Mouse (Mus musculus) kidney, postnatal 10 days (tissue): Measurements from ENCODE around the gene Adam19.
"Not testable (repeated sequence)": the region's sequence is repeated elsewhere in the genome, so short reads cannot be mapped to it uniquely, and the experiment has no call there.

Source experiments
- DNase-seq: peaks from one replicate; pipeline ENCODE4 v3.0.0; 2021; ENCODE audit warnings: mixed read lengths

The Adam19 gene

DNA sequence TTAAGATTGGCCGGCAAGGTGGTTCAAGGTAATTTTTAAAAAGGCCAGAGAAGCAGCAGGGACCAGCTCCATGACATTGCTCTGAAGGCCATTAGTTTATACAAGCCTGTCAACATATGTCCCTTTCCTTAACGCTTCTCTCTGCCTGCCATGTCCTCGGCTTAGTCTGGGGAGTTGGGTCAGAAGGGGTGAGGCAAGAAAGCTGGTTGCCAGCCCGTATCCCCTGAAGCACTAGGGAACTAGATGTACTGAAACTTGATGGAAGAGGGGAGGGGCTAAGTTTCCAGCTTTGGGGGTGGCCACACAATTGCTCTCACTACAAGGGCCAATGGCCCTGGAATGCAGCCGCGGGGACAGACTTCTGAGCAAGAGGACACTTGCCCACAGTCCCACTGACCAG, 87.5 kb downstream of the Adam19 start:
- no peak for DNase-seq

DNA sequence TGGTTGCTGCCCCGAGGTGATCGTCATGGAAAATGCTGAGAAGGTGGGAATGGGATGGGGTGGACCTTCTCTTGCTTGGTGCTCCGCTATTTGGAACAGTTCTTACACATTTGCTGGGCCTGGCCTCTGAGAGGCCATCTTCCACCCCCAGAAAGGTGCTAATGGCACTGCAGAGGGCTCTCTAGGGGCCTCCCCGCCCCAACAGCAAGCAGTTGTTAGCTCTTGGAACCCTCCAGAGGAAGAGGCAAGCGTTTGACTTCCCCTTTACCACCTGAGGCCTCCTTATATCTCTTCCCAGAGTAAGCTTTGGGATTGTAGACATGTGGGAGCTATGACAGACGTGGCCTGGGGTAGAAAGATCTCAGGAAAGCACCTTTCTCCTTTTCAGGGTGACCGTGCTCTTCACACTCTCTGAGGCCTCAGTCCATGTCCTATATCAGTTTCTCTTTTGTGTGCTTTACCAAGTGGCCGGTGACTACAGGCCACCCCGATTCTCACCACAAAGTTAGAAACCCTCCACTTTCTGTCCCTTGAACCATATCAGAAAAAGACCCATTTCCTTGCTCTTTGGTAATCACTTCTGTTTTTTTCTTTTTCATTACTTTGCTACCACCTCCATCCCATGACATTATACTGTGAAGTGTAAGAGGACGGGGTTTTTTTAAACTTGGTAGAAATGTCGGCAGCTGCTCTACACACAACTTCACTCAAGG, 89.5 kb downstream of the Adam19 start:
- DNase-seq = no peak

DNA sequence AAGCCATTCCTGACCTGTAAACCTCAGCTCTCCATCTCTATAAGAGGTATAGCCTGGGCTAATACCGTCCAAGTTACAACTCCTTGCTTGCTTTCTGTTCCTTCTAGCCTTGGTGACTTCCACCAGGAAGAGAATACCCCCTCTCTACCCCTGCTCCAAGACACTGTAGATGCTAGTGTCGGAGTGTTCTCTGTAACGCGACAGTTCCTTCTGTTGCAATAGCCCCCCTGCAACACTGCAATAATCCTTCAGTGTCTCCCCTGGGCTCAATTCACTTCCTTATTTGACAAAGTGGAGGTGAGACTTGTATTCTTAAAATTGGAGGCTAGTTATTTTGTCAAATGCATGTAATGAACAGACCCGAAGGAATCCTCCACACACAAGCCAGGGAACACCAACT, 90.8 kb downstream of the Adam19 start:
- DNase-seq = no peak

DNA sequence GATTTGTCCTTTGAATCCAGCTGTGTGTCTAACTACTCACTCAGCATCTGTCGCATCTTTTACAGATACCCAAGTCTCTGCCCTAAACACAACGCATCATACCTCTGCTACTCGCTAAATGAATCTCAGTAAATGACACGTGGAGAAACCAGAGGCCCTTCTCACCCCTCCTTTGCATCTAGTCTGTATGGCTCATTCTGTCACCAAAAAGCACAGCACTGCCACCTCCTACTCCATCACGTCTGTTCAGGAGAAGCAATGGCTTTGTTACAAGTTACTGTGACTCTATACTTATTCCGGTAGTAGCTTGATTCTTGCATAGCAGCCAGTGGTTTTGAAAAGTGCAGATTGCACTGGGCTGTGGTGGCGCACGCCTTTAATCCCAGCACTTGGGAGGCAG, 101.2 kb downstream of the Adam19 start:
- no peak for DNase-seq

DNA sequence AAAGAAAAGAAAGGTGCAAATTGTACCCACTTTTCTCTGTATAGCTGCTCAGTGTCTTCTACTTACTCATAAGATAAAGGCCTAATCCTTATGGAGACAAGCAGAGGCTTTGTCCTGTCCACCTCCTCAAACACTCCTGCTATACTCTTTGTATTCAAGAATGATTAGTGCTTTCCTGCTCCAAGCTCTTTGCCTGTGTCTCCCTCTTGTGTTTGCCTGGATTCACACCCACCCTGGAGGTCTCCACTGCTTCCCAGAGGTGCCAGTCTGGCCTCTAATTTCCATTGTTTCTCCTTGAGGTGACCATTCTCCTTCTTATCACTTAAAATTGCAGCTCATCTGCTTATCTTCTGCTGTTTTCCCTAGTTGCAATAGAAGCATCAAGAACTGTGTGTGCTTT, 101.7 kb downstream of the Adam19 start:
- no peak for DNase-seq

DNA sequence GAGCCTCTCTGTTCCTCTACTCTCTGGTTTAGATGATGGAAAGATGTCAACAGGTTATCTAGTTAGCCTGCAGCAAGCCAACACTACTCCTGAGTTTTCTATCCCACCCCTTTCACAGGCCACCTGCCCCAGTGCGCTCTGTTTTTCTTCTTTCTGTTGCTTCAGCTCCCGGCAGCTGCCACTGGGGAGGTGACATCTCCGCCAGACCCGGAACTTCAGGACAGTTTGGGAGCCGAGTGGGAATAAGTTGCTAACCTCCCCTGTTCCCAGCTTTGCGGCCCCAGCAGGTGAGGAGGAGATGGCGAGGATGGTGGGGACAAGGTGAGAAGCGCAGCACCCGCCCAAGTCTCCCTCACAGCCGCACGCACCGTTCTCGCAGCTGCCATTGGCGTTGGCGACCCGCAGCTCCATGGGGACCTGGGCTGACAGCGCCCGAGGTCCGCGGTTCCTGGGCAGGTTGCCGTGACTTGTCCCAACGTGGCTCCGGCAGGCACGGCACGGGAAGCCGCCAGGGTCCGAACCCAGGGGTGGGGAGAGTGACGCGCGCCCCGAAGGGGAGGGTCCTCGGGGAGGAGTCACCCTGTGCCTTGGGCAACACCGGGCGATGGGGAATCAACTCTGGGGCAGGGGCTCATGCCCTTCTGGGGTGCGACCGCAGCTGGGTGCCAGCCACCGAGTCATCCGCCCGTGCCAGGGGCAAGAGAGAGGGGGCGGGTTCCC, 110.2 kb downstream of the Adam19 start, which contains the start of gene Nipal4:
TSS of gene Nipal4 (minus strand) at position 643 of the 720 bp plus-strand sequence.
- DNase-seq = peak; percentile 54

DNA sequence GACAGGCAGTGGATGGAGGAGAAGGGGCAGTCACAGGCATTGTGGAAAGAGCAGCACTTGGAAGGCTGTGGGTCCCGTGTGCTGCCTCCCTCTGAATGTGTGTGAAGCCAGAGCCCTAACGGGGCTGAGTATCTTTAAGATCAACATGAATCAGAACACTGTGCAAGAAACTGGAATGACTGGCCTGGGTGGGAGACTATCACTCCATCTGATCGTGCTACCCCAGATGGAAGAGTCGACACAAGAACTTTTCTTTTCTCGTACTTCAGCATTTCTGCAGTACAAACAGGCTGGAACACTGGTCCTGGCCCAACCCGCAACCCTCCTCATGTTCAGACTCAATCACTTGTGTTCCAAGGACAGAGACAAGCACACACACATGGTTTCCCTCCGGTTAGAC, 112.7 kb downstream of the Adam19 start:
- DNase-seq = no peak

DNA sequence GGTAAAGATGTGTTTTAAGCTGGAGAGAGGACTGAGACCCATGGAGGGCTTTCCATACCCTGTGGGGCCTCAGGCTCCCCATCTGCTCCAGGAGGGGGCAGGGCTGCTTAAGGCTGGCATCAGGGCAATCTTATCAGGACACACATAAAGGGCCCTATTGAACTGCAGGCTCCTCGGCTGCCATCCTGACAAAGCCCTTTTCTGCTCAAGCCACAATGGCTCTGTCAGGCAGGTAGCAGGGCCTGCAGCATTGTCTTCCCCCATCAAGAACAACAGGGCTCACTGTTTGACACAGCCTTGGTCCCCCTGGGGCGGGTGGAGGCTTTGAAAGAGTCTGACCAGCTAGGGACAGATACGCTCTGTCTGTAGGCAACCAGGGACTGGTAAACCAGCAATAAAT, 114.1 kb downstream of the Adam19 start:
- DNase-seq = no peak

DNA sequence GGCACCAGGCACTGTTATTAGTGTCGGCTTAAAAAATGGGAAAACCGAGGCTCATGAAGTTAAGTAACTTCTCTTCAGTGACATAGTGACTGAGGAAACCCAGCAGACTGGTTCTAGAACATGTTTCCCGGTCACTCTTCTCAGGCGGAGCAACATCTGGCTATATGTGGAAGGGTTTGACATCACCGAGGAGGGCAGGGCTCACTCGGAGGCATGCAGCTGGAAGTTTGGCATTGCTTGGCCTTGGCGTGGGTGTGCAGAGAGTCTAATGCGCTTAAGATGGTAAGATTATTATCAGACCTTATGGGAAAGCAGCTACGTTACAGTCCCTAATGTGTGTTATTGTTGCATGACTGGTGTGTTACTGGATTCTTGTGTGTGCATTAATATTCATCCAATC, 116.3 kb downstream of the Adam19 start:
- DNase-seq = no peak

DNA sequence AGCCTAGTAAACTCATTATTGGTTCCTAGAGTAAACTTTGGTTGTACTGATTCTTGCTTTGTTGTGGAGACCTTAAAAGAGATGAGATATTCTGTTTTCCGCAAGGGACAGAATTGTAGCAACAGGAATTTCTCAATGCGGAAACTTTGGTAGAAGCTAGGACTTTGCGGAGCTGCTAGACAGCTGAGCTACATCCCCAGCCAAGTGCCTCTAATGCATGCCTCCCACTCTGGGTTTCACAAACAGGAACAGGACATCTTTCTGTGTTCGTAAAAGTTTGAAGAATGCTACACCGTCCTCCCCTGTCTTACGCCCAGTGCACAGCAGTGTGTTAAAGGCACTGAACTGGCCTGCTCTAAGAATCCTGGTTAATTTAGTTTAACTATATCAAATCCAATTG, 120.4 kb downstream of the Adam19 start:
- DNase-seq = no peak

DNA sequence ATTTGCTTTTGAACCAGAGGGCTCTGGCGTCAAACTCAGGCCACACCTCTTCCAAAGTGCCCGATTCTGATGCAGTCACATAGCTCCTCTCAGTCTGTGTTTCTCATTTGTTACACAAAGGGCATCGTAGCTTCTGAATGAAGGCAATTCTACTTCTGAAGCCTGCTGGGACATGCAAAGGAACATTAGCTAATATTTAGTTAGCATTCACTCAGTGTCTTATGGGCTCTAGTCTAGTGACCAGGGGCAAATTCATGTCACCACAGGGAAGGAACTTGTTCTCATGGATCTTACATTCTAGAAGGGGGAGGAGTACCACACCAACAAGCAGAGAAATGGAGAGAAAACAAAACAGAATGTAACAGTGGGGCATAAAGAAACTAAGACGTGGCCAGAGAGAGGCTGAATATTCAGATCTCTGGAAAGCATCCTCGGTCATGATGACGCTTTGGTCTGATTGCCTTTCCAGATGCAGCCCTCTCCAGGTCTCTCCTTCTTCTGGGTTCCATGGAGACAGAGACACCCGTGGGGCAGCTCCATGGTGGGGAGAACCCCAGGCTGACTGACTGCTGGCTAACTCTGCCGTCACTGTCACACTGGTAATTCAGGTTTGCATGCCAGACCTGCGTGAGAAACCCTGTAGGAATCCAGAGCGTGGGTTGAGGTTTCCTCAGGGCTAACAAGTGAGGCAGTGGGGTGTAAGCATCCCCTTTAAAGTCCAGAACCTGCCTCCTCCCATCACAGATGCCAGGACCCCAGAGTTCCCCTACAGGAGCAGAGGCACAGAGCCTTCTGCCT, 121.7 kb downstream of the Adam19 start:
- DNase-seq = no peak

DNA sequence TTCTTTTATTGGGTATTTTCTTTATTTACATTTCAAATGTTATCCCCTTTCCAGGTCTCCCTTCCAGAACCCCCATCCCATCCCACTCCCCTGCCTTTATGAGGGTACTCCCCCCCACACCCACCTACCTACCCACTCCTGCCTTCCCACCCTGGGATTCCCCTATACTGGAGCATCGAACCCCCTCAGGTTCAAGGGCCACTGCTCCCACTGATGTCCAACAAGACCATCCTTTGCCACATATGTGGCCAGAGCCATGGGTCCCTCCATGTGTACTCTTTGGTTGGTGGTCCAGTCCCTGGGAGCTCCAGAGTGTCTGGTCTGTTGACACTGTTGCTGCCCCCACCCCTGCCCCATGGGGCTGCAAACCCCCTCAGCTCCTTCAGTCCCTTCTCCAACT, 126.2 kb downstream of the Adam19 start:
- not testable (repeated sequence) for DNase-seq

DNA sequence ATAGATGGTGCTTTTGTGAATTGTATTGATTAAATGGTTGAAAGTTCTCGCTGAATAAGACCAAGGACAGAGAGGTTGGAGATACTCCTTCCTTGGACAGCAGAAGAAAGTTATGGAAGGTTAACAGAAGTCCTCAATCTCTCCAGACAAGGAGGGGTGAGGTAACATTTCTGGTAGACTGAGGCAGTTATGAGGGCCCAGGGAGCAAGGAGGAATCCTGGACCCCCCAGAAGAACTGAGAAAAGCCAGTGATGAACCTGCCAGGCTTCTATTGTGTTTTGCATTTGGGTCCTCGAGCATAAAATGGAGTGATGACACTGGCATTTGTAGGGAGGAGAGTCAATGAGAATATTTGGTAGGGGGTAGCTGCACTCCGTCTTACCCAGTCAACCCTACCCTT, 129.2 kb downstream of the Adam19 start:
- no peak for DNase-seq

DNA sequence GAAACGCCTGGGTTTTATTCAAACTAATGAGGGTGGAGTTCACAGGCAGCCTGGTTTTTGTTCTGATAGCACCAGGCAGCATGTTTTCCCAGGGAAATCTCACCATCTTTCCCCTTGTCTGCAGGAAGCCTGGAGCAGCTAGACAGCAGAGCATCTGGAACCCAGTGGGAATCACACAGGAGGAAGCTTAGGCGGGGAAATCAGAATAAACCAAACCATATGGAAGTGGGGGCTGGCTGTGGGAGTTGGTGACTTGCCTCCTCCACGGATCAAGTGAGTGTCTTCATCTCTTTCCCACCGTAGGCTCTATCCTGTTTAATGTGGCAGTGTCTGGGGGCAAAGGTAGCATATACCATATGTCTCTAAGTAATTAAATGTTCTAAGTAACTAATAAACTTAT, 129.7 kb downstream of the Adam19 start:
- no peak for DNase-seq

DNA sequence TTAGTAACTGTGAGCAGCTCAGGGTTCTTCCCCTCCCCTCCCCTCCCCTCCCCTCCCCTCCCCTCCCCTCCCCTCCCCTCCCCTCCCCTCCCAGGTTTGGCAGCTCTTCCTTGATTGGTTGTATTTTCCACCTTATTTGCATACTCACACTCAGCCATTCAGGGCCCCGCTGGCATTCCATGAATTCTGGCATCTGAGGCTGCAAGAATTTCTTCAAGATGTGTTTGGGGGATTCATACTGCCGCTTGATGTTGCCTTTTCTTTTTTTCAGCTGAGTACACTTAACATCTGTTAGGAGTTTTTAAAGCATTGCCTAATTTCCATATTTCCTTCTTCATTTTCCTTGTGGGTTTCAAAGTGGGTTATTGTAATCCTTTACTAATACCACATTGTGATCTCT, 132.5 kb downstream of the Adam19 start:
- no peak for DNase-seq

DNA sequence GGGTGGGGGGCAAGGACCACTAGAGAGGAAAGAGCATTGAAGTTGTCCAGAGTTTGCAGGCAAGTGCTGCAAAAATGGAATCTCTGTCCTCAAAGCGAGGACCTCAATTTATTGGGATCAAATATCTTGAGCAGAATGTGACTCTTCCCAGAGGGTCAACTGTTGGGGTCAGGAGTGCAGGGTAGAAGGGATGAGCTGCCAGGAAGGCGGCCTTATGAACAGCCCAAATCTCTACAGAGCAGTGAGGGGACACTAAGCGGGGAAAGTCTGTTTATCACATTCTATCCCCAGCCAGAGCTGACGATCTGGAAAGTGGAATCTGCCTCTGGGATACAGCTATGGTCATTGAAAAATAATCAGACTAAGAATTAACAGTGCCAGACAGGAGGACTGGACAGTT, 138.4 kb downstream of the Adam19 start:
- peak; percentile 82 for DNase-seq
